Mouse (Mus musculus) cerebellum, postnatal 14 days (tissue): ENCODE measurements around the gene Hoxa5.

Experiments used
- DNase-seq, 2 experiments: peaks; one replicate each; pipeline ENCODE4 v3.0.0; 2021; ENCODE audit warnings: mixed read lengths in 2 of 2

Hoxa5 gene

GRCm38 (mm10) chr6:52196811-52197210 lies 7.6 kb downstream of the Hoxa5 start:
- no peak for DNase-seq

DNA sequence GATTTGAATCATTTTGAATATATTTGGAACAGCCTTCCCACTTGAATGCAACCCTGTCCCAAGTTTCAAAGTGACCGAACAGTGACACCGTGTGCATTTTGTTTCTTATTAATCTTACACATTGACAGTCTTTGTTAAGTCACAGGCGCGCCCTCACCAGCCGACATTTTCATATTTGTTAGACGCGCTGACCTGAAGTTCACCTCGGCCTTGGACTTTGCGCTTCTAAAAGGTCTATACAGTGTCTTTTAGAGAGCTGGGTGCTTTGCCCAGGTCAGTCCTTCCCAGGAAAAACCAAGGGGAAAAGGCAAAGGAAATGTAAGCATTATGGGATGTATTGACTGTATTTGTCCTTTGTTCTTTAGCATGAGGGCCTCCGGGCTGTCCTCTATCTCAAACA lies 9.7 kb downstream of the Hoxa5 start:
- DNase-seq = no peak

DNA sequence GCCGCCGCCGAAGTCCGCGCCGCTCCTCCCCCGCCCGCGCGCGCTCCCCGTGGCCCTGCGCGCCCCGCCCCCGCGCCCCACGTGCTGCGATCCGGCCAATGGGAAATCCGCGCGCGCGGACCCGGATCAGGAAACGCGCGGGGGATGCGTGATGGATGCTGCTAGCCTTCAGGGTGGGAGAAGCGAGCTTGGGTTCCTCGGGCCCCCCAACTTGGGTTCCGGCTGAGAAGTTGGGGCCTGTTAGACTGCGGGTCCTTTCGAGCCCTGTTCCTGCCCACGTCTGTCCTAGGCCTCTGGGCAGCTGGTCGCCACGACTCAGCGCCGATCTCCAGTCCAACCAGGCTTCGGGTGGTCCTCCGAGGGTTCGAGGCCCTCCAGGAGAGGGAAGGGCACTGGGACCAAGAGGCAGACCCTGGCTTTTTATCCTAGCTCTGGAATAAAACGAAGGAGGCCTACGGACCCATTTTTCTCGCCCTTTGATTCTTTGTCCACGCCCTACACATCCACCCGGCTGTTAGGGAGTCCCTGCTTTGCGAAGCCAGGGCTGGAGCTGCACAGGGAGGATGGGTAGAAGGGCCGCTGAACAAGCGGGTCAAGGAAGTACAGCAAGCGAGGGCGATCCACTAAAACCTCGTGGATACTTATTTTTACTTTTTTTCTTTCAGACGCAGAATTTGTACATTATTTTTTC lies 12.4 kb downstream of the Hoxa5 start:
- peak in 1 of 2 experiments; percentile 59 for DNase-seq

DNA sequence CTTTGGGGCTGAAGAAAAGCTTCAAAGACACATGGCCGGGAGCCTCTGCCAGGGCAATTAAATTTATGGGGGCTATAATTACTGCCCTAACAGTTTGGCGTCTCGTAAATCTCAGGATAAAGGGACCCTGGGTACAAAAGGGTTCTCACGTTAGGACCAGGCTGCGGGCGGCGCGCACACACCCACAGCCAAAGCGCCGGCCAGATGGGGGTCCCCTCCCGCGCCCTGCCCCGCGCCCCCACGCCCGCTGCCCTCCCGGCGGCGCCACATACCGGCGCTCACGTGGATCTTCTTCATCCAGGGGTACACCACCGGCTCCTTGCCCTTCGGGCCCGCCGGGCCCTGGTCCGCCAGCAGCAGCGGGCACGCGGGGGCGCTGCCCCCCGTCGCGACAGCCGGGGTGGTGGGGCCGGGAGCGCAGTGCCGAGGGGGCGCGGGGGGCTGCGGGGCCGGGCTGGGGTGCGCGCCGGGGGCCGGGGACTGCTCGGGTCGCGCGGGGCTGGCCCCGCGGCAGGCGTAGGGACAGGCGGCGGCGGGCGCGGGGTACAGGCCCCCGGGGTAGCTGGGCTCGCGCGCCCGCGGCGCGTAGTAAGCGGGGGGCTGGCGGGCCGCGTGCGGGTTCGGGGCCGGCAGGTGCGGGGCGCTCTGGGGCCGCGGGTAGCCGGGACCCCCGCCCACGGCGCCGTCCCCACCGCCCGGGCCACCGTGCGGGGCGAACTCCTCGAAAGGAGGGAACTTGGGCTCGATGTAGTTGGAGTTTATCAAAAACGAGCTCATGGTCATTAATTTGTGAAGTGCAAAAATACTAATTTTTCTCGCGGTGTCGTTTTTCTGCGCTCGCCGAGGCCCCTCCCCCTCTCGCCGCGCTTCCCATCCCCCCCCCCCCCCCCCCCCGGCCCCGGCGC lies 13.2 kb downstream of the Hoxa5 start, which contains the start of gene Hoxa4:
TSS of gene Hoxa4 (minus strand) at position 848 of the 905 bp plus-strand sequence.
- DNase-seq = no peak

GRCm38 (mm10) chr6:52190410-52190809 lies 14.0 kb downstream of the Hoxa5 start:
- DNase-seq = no peak

GRCm38 (mm10) chr6:52189909-52190308 lies 14.5 kb downstream of the Hoxa5 start:
- DNase-seq = no peak

- no peak for DNase-seq
Measured at GRCm38 (mm10) chr6:52189172-52189591, 15.2 kb downstream of the Hoxa5 start.

DNA sequence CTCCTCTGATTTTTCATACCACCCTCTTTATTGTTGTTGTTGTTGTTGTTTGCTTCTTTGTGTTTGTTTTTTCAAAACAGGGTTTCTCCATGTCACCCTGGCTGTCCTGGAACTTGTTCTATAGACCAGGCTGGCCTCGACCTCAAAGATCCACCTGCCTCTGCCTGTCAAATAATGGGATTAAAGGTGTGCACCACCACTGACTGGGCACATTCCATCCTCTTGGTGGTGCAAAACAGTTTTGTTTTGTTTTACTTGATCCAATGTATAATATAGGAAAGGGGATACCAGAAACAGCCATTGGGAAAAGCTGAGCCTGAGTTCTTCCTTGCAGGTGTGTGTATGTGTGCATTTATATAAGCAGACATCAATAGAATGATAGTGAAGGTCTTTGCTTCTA lies 17.9 kb downstream of the Hoxa5 start:
- no peak for DNase-seq

- no peak for DNase-seq
Measured at GRCm38 (mm10) chr6:52185834-52186233, 18.6 kb downstream of the Hoxa5 start.

GRCm38 (mm10) chr6:52185222-52185621 lies 19.2 kb downstream of the Hoxa5 start:
- no peak for DNase-seq

DNA sequence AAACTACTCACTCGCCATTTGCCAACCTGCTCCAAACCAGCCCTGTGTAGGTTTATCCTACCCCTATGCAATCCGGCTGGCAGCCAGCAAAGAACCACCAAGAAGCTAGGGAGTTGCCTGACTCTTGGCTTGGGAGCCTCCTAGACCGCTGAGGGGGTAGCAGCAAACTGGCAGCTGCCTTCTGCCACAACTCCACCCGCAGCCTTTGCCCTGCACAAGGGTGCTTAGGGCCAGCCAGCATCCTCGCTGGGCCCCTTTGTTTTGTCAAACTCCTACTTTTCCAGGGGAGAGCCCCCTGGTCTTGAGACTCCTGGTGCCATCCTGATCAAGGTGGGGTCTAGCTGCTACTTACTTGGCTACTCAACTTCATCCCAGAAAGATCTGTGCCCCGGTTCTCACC lies 19.7 kb downstream of the Hoxa5 start:
- no peak for DNase-seq

GRCm38 (mm10) chr6:52183311-52184080 lies 20.9 kb downstream of the Hoxa5 start:
- no peak for DNase-seq

- no peak for DNase-seq
Measured at GRCm38 (mm10) chr6:52182793-52183192, 21.6 kb downstream of the Hoxa5 start.

DNA sequence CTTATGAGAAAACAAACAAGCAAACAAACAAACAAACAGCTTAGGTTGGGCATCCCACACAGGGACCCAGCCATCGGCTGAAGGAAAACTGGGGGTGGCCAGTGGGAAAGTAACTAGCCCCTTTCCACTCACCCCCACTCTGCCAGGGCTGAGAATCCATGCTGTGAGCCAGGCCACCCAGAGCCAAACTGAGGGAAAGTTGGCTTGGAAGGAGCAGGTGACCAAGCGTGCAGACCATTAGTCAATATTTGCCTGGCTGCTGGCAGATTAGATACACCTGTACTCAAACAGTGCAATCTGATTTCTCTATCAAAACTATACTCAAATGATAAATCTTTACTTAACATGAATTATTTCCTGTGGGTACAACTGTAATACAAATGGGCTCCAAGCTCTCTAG lies 22.4 kb downstream of the Hoxa5 start:
- no peak for DNase-seq

DNA sequence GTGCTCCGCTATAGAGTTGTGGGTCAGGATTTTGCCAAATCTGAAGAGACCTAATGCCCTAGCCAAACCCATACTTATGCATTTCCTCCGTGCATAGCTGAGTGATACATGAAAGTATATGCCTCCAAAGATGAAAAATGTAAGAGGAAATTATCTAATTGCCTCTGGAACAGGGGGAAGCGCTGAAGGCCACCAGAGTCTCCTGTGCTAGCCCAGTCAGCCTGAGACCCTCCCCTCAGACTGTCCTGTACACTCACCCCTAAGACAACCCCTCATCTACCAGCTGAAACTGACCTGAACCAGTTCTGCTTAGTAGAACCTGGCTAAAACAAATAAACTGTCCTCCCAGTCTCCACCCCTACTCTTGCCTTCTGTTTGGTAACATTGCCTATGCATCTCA lies 23.7 kb downstream of the Hoxa5 start:
- DNase-seq = no peak

DNA sequence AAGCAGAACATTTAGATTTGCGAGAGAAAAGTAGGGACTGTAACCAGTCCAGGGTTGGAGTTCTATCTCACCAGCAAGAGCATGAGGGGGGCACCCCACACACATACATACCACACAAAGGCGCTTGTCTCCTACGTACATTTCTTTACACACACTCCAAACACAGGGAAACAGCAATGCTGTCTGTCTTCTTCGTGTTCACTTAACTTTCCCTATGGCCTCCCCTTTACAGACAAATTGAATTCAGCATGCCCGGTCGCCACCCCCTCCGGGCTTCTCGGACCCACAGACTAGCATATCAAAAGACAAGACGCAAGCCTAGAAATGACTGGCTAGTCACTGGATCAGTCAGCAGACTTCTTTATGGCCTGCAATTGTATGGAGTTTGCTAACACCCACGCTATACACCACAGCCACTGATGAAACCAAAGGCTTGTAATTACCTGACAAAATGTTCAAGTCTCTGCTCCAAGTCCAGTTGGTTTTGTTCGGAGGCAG lies 24.1 kb downstream of the Hoxa5 start:
- DNase-seq = no peak

DNA sequence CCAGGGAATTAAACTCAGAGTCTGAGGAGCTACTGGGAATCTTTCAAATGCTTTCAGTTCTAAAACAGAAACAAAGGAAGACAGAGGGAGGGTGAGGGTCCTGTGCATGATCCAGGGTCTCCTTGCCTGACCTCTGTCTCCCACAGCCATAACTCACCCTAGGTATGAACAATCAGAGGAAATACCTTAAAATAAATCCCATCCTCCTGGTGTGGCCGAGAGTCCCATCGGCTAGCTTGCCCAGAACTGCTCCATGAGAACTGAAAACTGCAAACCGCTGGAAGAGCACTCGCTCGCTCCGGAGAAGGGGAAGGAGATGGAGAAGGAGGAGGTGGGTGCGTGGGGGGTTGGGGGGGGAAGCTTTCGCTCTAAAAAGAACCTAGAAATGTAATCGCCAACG lies 24.7 kb downstream of the Hoxa5 start:
- no peak for DNase-seq

- no peak for DNase-seq
Measured at GRCm38 (mm10) chr6:52178918-52179665, 25.3 kb downstream of the Hoxa5 start.

GRCm38 (mm10) chr6:52177806-52178205 lies 26.6 kb downstream of the Hoxa5 start:
- no peak for DNase-seq

DNA sequence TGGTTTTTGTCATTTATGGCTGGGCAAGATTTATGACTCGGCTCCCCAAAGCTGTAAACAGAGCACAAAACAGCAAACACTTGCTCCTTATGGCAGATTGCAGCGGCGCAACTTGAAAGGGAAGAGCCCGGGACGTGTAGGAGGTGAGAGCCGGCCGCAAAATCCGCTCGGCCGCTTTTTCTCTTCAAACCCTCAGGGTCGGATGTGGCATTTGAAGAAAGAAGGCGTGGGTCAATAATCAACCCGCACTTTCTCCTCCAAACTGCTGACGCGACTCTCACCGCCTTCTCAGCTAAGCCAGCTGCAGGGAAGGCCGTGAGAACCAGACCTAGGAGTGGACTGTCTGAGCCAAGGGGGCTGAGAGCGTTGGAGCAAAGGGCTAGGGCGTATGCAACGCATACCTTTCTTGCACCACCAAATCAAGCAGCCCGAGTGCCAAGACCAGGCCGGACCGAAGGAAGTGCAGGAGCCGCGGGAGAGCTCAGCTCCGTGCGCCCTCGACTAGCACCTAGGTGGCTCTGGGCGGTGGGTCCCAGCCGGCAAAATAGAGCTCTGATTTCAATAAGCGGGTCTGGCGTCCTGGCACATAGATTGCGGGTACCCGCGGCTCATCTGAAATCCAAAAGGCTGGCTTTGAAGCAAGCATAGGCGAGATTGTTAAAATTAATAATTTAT lies 27.2 kb downstream of the Hoxa5 start, which contains the start of gene 5730596B20Rik:
TSS of gene 5730596B20Rik (plus strand) at position 438 of the 675 bp plus-strand sequence.
- no peak for DNase-seq

DNA sequence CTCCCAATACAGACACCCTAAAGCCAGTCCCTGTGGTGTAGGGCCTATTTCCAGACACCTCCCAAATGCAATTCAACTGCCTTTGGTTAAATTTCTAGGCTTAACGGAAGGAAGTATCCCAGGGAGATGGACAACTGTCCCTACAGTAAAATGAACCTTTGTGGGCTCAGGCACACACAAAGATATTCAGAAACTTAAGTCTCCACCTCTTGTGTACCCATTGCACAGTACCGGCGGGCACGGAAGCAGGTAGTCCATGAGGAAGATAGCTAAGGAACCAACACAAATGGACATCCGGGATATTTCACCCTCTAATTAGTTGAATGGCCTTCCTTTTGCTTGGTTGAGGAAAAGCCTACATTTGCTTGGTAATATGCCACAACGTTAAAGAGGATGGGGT lies 28.0 kb downstream of the Hoxa5 start:
- no peak for DNase-seq

DNA sequence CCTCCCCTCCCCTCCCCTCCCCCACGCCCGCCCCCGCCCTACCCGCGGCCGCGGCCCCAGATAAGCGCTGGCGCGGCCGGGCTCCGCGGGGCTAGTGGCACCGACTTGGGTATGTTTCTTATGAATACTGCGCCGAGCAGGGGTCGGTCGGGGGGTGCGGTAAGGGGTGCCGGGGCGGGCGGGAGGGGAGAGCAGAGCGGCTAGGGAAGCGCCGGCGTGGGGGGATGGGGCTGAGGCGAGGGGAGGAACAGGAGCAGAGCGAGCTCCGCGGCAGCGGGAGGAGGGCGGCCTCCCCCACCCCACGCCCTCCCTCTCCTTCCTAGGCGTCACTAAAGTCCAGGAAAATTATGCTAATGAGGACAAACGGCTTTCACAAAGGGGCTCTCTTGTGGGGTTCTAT lies 28.5 kb downstream of the Hoxa5 start:
- DNase-seq = no peak
